Mouse (Mus musculus): Measurements from ENCODE around the gene Stpg2. TPM values are rescaled to one million over a fixed set of nuclear protein-coding genes. Genes with fewer than 3 reads are reported as not detected.

The Stpg2 gene
- total RNA-seq, 2 experiments from 2014 or later: 0.16 to 0.36 TPM

GRCm38 (mm10) chr3:139729248-139729647 is 523.8 kb downstream of the Stpg2 start:
- no peak for DNase-seq (ENCODE audit: low spot score in 2 of 2)

DNA sequence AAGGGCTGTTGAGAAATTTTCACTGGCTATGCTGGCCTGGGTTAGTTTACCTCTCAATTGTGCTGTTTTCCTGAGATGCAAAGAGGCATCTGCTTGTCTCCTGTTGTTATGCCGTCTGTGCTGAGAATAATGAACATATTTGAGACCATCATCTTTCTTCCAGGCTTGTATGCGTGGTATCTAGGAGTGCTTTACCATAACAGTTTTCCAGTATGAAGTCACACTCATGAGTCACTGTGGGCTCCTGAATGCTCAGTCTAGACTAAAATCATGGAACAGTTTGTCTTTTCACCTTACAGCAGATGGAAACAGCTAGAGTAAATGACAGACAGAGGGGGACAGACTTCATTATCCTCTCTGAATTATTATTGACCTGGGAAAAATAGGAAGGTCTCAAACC is 527.7 kb downstream of the Stpg2 start:
- DNase-seq (ENCODE audit: low spot score in 2 of 2): peak in 1 of 2 experiments; percentile 8

- no peak for DNase-seq (ENCODE audit: low spot score in 2 of 2)
Observed at GRCm38 (mm10) chr3:139739388-139739787, 533.9 kb downstream of the Stpg2 start.

Other genes starting within 250 kb of the Stpg2 start
- 100 to 1,000 TPM; 251 to 273 TPM for gene Rap1gds1, start 130.5 kb upstream of the Stpg2 start, total RNA-seq (2021)